Mouse (Mus musculus): ENCODE measurements around the gene Prkcd. TPM values are rescaled to one million over a fixed set of nuclear protein-coding genes. Genes with fewer than 3 reads are reported as not detected.

The Prkcd gene
- polyA plus RNA-seq, 1 experiment from 2014 or later, result 37.3 TPM

- no peaks in the 10 kb centered on the region for H3K27me3 ChIP-seq (replicated peaks; ENCODE audit: low read depth, poor library complexity, severe bottlenecking)
- no peak overlapping the region for H3K4me3 ChIP-seq
- H3K9me3 ChIP-seq, result no peaks in the 10 kb centered on the region
- no peak for DNase-seq (ENCODE audit: low spot score)
- peaks cover 2% of the 10 kb centered on the region; the same call in 1 of the 2 replicates for H3K4me1 ChIP-seq
- 93% methylated on average over 13 of the region's 13 CpGs for WGBS
- H3K36me3 ChIP-seq (replicated peaks), result peaks cover 98% of the 10 kb centered on the region
- no peak overlapping the region for H3K27ac ChIP-seq (replicated peaks)
Measured at GRCm38 (mm10) chr14:30560803-30561389, 65.1 kb downstream of the Prkcd start.

GRCm38 (mm10) chr14:30559321-30559850 is 66.6 kb downstream of the Prkcd start:
- DNase-seq (ENCODE audit: low spot score), result no peak
- no peaks in the 10 kb centered on the region for H3K27me3 ChIP-seq (replicated peaks; ENCODE audit: low read depth, poor library complexity, severe bottlenecking)
- WGBS, result 90% methylated on average over 17 of the region's 17 CpGs
- H3K4me1 ChIP-seq, result peaks cover 2% of the 10 kb centered on the region; the same call in 1 of the 2 replicates
- H3K4me3 ChIP-seq, result no peak overlapping the region
- no peaks in the 10 kb centered on the region; the same call in 1 of the 2 replicates for H3K9me3 ChIP-seq
- H3K27ac ChIP-seq (replicated peaks), result no peak overlapping the region
- peaks cover 98% of the 10 kb centered on the region for H3K36me3 ChIP-seq (replicated peaks)

GRCm38 (mm10) chr14:30557730-30558129 is 68.3 kb downstream of the Prkcd start:
- Histone ChIP-seq H3K36me3 (replicated peaks) (peaks cover 97% of the 10 kb centered on the region), H3K27me3 (replicated peaks; ENCODE audit: low read depth, poor library complexity, severe bottlenecking) (no peaks in the 10 kb centered on the region), H3K27ac (replicated peaks) (no peak overlapping the region), H3K9me3 (no peaks in the 10 kb centered on the region; the same call in 1 of the 2 replicates), H3K4me1 (peaks cover 2% of the 10 kb centered on the region; the same call in 1 of the 2 replicates), H3K4me3 (no peak overlapping the region)
- WGBS, result 79% methylated on average over 9 of the region's 9 CpGs
- DNase-seq (ENCODE audit: low spot score), result no peak

GRCm38 (mm10) chr14:30556651-30557050 is 69.4 kb downstream of the Prkcd start:
- peaks cover 93% of the 10 kb centered on the region for H3K36me3 ChIP-seq (replicated peaks)

GRCm38 (mm10) chr14:30553185-30553584 is 72.8 kb downstream of the Prkcd start:
- Histone ChIP-seq H3K27ac (replicated peaks) (no peak overlapping the region), H3K36me3 (replicated peaks) (peaks cover 62% of the 10 kb centered on the region), H3K4me3 (no peak overlapping the region), H3K27me3 (replicated peaks; ENCODE audit: low read depth, poor library complexity, severe bottlenecking) (no peaks in the 10 kb centered on the region), H3K9me3 (no peaks in the 10 kb centered on the region; the same call in 1 of the 2 replicates), H3K4me1 (peaks cover 36% of the 10 kb centered on the region)
- DNase-seq (ENCODE audit: low spot score), result no peak
- 91% methylated on average over 4 of the region's 4 CpGs for WGBS

More at GRCm38 (mm10) chr14:30556651-30557050, 69.4 kb downstream of the Prkcd start:
- DNase-seq (ENCODE audit: low spot score), result no peak
- WGBS, result 85% methylated on average over 2 of the region's 2 CpGs
- H3K4me1 ChIP-seq, result peaks cover 3% of the 10 kb centered on the region
- H3K27ac ChIP-seq (replicated peaks), result no peak overlapping the region
- H3K4me3 ChIP-seq, result no peak overlapping the region
- no peaks in the 10 kb centered on the region for H3K27me3 ChIP-seq (replicated peaks; ENCODE audit: low read depth, poor library complexity, severe bottlenecking)
- no peaks in the 10 kb centered on the region; the same call in 1 of the 2 replicates for H3K9me3 ChIP-seq

GRCm38 (mm10) chr14:30551981-30552380 is 74.0 kb downstream of the Prkcd start:
- WGBS, result 86% methylated on average over 2 of the region's 2 CpGs
- Histone ChIP-seq H3K27ac (replicated peaks) (no peak overlapping the region), H3K27me3 (replicated peaks; ENCODE audit: low read depth, poor library complexity, severe bottlenecking) (no peaks in the 10 kb centered on the region), H3K9me3 (no peaks in the 10 kb centered on the region; the same call in 1 of the 2 replicates), H3K4me3 (no peak overlapping the region), H3K36me3 (replicated peaks) (peaks cover 50% of the 10 kb centered on the region), H3K4me1 (peaks cover 40% of the 10 kb centered on the region)
- no peak for DNase-seq (ENCODE audit: low spot score)

- H3K4me1 ChIP-seq, result peaks cover 40% of the 10 kb centered on the region
- H3K36me3 ChIP-seq (replicated peaks), result peaks cover 46% of the 10 kb centered on the region
- 83% methylated on average over 5 of the region's 5 CpGs for WGBS
- DNase-seq (ENCODE audit: low spot score), result no peak
- H3K27ac ChIP-seq (replicated peaks), result 0 out of 2 replicates have a peak overlapping the region, but pooled peaks have one; percentile 0
- no peaks in the 10 kb centered on the region; the same call in 1 of the 2 replicates for H3K9me3 ChIP-seq
- peak overlapping the region; percentile 91 for H3K4me3 ChIP-seq
- no peaks in the 10 kb centered on the region for H3K27me3 ChIP-seq (replicated peaks; ENCODE audit: low read depth, poor library complexity, severe bottlenecking)
Measured at GRCm38 (mm10) chr14:30551509-30551908, 74.5 kb downstream of the Prkcd start.

GRCm38 (mm10) chr14:30550232-30551070 is 75.6 kb downstream of the Prkcd start:
- H3K4me1 ChIP-seq, result peaks cover 40% of the 10 kb centered on the region
- H3K9me3 ChIP-seq, result no peaks in the 10 kb centered on the region
- peak overlapping the region; percentile 97 for H3K27ac ChIP-seq (replicated peaks)
- DNase-seq (ENCODE audit: low spot score), result no peak
- WGBS, result 40% methylated on average over 8 of the region's 8 CpGs
- peaks cover 35% of the 10 kb centered on the region for H3K36me3 ChIP-seq (replicated peaks)
- peak overlapping the region; percentile 91 for H3K4me3 ChIP-seq
- H3K27me3 ChIP-seq (replicated peaks; ENCODE audit: low read depth, poor library complexity, severe bottlenecking), result no peaks in the 10 kb centered on the region

GRCm38 (mm10) chr14:30549777-30550149 is 76.2 kb downstream of the Prkcd start:
- H3K9me3 ChIP-seq, result no peaks in the 10 kb centered on the region
- peaks cover 40% of the 10 kb centered on the region for H3K4me1 ChIP-seq

GRCm38 (mm10) chr14:30548965-30549776 is 76.8 kb downstream of the Prkcd start:
- Histone ChIP-seq H3K9me3 (no peaks in the 10 kb centered on the region), H3K27ac (replicated peaks) (peak overlapping the region; percentile 97), H3K27me3 (replicated peaks; ENCODE audit: low read depth, poor library complexity, severe bottlenecking) (no peaks in the 10 kb centered on the region), H3K36me3 (replicated peaks) (peaks cover 22% of the 10 kb centered on the region), H3K4me3 (peak overlapping the region; percentile 91), H3K4me1 (peaks cover 42% of the 10 kb centered on the region)
- 0% methylated on average over 69 of the region's 69 CpGs for WGBS
- DNase-seq (ENCODE audit: low spot score), result peak; percentile 97

More at GRCm38 (mm10) chr14:30549777-30550149, 76.2 kb downstream of the Prkcd start:
- no peak for DNase-seq (ENCODE audit: low spot score)
- H3K27me3 ChIP-seq (replicated peaks; ENCODE audit: low read depth, poor library complexity, severe bottlenecking), result no peaks in the 10 kb centered on the region
- under 1% methylated on average over 10 of the region's 10 CpGs for WGBS
- peak overlapping the region; percentile 97 for H3K27ac ChIP-seq (replicated peaks)
- peak overlapping the region; percentile 91 for H3K4me3 ChIP-seq
- H3K36me3 ChIP-seq (replicated peaks), result peaks cover 28% of the 10 kb centered on the region

- Histone ChIP-seq H3K27ac (replicated peaks) (peak within 1 kb of the TSS; percentile 97), H3K9me3 (no peaks in the 10 kb centered on the region), H3K4me1 (peaks cover 46% of the 10 kb centered on the region), H3K36me3 (replicated peaks) (peaks cover 13% of the 10 kb centered on the region), H3K27me3 (replicated peaks; ENCODE audit: low read depth, poor library complexity, severe bottlenecking) (no peaks in the 10 kb centered on the region), H3K4me3 (peak within 1 kb of the TSS; percentile 91)
- 22% methylated on average over 8 of the region's 8 CpGs for WGBS
- peak; percentile 51 for DNase-seq (ENCODE audit: low spot score)
Measured at GRCm38 (mm10) chr14:30548131-30548720, 77.8 kb downstream of the Prkcd start, which contains the start of gene Tkt. Tkt (plus strand) TSS chr14:30548359.
